Mouse (Mus musculus): Measurements from ENCODE around the gene Rnase4.
A peak's percentile ranks its signal among the peaks of the same experiment; 100 is the strongest.

The Rnase4 gene

DNA sequence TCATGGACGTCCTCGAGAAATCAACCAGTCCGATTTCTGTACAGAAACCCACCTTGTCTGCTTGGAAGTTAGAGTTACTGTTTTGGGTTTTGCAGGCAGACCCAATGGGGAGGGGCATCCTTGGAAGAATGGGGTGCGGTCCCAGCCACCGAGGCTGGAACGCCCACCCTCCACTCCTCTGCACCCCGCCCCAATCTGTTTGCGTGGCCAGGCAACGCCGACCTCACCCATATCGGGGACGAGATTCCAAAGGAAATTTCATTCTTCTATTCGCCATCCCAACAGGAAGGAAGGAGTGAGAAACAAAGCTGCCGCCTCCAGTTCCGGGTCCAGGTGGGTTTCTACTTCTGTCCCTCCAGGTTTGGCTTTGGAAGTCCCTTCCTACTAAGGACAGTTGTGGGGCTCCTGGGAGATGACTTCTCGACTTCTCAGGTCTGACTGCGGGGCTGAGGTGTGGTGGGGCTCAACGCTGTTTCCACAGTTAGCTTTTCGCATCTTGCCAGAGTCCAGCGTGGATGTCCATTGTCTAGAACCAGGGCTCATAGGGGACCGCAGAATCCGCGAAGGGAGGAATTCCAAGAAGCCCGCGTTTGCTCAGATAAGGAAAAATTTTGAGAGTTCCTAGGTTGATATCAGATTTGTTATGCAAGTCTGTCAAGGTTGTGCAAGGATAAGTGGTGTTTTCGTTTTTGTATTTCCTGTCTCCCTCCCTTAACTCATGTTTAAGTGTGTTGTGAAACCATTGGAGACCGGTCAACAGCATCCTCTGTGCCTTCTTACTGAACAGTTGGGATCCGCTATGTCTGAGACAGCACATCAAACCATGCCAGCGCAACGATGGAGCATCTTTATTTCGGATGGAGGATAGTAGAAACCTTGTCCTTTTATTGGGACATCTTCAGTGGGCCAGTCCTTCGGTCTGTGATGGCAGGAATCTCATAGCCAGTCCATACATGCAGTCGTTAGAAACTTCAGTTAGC lies at the start of gene Rnase4, which contains the start of gene Ang:
Rnase4 (plus strand) TSS at position 157 of the 980 bp plus-strand sequence.
Ang (plus strand) TSS at position 230 of the 980 bp plus-strand sequence.
- peak; percentile 67 to 76 for DNase-seq

DNA sequence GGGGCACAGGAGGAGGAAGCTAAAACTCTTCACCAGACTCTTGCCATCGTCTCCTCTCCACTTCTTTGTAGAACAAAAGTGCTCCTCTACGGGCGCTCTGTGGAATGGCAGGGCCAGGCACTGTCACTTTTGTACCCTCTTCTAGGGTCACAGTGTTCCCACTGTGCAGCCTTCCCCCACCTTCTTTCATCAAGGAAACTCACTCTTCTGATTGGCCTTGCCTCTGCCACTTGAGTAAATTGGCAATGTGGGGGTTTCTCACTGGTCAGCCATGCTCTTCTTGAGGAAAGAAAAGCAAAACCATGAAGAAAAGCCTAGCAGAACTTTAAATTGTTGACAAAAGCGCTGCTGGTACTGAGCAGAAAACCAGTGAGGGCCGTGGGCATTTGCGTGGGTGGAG lies 49.1 kb upstream of the Rnase4 start, which contains the start of gene Rnase9:
Rnase9 (minus strand) TSS at position 101 of the 400 bp plus-strand sequence.
- DNase-seq = no peak

DNA sequence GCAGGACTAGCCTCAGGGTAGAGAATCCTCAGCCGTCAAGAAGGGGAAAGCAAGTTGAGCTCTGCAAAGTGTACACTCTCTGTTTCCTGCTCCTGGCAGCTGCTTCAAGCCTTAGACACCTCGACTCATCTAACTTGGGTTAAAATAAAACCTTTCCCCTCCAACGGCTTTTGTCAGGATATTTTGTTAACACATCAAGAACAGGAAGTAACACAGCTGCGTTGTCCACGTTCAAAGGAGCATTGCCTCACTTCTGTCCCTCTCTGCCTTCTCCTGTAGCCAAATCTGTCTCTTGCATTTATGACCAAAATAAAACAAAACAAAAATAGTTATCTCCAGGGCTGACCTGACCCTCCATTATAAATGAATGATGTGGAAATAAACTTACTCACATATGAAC lies 43.0 kb upstream of the Rnase4 start:
- no peak for DNase-seq

DNA sequence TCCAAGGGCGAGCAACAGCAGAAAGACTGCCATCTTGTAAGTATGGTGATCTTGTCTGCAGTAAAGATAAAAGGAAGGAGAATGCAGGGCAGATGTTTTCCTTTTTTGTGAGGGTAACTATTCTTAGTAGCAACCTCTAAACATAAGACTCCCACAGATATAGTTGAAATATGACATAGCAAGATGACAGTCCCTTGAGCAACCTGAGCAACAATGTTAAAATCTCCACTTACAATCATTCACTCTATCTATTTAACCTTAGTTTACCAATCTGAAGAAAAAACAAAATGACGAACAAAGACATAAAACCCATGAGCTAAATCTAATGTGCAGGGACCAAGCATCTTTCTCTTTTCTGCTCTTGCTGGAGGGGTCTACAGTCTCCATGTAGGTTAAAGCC lies 40.8 kb upstream of the Rnase4 start, which contains the start of gene Rnase11:
Rnase11 (minus strand) TSS at position 101 of the 400 bp plus-strand sequence.
- no peak for DNase-seq

DNA sequence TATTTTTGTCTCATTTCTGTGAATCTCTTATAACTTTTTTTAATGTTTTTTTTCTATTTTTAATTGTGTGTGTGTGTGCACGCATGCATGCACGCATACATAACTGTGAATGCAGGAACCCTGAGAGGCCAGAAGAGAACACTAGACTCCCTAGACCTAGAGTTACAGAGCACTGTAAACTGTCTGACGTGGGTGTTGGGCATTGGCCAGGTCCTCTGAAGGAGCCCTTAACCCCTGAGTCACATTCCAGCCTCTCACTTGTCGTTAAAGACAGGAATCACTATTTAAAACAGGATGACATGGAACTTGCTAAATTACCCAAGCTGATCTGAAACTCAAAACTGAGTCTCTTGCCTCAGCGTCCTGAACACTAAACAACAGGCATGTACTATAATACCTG lies 38.9 kb upstream of the Rnase4 start:
- no peak for DNase-seq

DNA sequence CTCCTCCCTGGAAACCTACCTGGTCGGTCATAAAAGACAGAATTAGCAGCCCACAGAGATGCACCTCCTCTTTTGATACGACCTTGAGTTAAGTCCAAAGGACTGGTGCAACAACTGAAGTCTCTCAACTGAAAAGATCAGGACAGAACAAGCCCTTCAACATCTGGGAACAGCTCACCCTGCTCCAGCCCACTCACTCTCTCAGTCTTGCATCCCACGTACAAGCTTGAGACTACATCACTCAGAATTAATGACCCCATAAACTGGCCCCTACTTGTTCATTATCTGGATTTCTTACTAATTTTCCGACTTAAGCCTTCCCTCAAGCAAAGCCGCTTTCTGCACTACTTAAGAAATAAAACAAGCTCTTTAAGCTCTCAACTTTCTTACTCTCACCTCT lies 37.7 kb upstream of the Rnase4 start:
- no peak for DNase-seq

DNA sequence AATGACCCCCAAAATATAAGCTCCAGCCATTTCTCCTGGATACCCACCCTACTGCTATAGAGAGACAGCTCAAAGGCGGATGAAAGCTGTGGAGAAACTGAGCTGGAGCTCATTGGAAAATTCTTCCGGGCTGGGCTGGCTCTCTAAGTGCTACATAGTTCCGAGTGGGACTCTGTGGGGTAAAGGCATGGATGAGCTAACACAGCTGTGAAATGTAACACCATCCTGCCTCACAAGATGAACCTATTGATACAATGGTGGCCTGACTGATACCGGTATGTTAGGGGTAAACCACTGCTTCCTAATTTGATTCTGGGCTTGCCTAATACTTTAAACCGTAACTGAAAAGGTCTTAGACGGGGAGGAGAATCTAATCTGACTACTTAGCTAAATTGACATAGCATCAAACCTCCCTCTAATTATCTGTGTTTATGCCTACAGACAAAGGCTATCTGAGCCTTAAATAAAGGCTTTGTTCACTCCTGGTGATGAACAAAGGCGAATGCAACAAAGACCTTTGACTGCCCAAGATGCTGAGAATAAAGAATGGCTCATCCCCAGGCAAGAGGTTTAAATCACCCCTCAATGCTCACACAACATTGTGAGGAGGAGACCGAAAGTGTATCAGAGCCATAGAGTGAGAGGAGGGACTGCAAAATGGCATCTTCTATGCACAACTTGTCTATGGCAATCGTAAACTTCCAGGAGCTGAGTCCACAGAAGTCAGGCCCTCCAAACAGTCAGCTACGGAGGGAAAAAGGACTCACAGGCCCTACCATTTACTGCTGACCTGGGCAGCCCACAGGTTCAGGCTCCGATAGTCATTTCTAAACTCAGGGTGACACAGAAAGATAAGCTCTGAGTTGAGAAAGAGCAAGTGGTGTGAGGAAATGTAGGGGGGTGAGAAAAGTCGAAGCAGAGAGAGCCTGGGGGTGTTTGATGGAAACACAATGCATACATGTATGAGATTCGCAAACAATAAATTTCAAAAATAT lies 36.3 kb upstream of the Rnase4 start:
- DNase-seq = no peak

DNA sequence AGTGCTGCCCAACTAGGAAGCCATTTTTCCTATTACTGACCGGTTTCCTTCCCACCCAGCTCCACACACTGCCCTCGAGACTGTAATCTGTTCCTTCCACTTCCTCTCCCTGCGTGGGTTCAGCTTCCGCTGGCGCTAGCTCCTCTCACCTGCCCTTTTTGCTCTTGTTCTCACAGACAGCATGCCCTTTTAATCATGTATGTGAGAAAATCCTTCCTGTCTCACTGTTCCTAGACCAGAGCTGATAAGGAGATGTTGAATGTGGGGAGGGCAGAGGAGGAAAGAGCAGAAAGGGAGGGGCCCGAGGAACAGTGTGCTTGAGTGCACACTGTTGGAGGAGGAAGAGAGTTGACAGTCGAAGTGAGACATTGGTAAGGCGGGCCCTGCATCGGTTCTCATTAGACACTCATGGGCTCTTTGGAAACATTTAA lies 33.5 kb upstream of the Rnase4 start, which contains the start of gene Rnase12:
Rnase12 (minus strand) TSS at position 261 of the 431 bp plus-strand sequence.
- DNase-seq = peak in 1 of 2 experiments; percentile 10

DNA sequence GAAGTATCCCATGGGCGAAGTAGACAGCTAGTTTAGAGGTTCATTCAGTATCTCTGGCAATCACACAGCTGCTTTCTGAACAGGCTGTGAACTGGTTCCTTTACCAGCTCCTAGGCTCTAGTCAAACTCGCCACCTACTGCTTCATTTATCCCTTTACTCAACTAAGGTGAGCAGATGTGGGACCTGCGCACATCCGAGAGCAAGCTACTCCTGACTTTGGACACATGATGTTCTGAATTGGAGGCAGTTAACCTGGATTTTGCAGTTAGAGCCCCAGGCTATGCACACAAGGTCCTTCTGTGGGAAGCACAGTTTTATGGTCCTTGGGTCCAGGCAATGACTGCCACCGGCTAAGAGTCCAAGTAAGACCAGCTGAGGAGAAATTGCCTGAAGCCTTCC lies 30.1 kb upstream of the Rnase4 start:
- no peak for DNase-seq

DNA sequence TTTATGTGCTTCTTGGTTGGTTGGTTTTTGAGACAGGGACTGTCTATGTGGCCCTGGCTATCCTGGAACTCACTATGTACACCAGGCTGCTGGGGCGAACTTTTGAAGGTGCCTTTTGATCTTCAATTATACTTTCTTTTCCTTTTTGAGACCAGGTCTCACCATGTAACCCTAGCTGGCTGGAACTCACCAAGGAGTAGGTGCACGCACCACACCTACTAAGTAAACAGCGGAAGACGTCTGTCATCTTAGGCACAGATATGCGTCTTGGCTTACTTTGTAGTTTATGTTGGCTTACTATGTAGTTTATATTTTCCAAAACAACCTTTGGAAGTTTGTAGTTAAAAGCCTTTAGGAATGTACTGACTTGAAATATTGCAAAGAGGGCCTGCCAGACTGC lies 21.9 kb upstream of the Rnase4 start:
- DNase-seq = no peak

DNA sequence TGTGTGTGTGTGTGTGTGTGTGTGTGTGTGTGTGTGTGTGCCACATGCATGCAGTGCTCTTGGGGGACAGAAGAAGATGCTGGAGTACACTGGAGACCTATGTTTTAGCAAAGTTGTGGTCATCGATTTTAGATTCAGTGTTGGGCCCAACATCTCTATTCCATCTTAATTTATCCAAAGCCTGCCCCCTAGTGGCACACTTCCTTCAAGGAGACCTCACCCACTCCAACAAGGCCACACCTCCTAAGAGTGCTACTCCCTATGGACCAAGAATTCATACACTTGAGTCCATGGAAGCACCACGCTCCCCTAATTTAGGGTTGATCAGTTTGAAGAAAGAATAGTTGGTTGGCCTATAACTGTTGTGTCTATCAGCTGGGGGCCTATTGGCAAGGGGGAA lies 21.3 kb upstream of the Rnase4 start:
- DNase-seq = peak; percentile 62 to 72

DNA sequence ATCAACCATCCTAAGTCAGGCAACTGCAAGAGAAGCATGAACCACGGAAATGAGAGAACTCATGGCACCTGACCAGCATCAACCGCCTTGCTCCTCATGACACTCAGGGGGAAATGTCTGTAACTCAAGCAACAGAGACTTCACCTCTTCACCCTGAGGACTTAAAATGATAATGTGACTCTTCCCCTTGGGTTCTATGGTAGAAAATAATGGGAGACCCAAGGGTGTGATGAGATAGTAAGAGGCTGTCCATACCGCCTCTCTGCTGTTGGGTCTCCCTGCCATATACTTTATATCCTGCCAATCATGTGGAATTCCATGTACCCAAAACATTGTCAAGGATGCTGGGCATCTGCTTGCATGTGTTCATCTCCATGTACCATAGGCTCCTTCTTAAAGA lies 16.5 kb upstream of the Rnase4 start, which contains the start of gene Olfr750:
Olfr750 (minus strand) TSS at position 101 of the 400 bp plus-strand sequence.
- no peak for DNase-seq

DNA sequence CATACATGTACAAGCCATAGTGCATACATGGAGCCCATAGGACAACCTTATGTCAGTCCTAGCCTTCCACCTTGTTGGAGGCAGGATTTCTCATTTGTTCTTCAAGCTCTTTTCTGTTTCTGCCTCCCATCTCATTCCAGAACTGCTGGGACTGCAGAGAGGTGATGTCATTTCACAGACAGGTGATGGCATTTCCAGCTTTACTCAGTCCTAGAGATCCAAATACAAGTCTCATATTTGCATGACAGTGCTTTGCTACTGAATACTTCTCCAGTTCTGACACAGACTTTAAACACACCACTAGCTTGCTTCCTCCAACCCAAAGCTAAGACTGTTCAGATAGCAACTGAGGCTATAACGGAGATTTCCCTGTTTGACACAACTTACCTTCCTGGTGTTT lies 11.7 kb upstream of the Rnase4 start:
- no peak for DNase-seq

DNA sequence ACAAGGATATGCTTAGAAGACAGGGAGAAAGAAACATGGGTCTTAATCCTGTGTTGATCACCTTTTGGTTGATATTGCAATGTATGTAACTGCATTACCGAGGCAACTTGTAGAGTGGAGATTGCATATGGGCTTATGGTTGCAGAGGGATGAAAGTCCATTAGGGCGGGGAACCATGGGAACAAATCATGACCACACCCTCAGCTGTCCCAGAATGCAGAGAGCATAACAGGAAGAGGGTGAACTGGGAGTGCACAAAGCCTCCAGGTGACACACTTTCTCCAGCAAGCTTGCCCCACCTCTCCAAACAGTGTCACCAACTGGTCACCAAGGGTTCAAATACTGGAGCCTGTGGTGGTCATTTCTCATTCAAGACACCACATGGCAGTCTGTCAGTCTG lies 9.8 kb upstream of the Rnase4 start:
- no peak for DNase-seq

DNA sequence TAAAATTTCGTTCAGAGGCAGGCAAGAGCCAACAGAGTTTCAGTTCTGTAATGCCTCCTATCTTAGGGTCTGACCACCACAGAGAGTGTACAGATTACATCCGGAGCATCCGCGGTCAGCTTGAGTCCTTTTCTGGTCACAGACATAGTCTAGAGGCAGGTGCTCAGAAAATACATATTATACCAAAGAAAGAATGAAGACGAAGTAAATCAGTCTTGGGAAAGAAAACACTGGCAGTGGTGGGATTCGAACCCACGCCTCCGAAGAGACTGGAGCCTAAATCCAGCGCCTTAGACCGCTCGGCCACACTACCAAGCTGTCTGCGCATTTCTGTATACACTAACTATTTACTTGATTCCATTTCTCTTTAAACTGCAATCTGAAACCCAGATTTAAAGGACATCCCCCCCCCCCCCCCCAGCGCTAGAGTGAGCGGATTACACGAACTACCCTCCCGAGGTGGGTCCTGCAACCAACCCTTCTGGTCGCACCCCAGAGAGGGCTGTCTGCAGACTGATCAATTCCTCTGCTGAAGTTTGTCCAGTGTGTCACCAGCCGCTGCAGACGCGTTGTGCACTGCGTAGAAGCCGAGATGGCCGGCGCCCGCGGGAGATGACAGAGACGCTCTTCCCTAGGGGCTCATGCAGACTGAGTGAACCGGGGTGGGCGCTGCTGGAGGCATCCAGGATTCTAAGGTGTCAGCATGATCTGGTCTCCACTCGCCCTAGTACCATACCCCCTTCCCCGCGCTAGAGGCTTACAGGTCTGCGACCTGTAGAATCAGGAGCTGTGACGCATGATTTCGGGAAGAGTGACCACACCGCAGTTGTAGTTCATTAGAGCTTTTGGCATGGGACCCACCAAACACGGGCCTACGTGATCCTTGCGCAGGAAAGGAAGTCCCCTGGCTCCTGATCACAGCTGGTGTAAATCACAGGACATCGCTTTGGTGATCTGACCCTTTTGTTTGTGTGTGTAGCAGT lies 8.0 kb upstream of the Rnase4 start:
- peak; percentile 70 to 74 for DNase-seq

DNA sequence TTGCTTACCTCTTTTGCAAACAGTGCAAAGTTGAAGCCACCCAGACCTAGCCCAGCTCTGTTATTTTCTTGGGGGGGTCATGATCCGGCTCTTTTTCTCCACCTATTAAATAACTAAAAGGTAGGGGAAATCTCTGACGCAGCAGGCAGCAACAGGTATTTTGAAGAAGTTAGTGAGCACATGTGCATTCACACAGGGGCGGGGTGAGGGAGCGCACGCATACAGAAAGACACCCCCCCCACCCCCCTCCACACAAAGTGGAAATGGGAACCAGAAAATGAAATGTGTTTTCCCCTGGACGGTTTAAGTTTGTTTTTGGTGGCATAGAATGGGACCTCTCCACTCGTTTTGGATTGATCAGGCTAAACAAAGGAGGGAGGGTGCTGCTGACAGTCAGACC lies 7.1 kb upstream of the Rnase4 start:
- no peak for DNase-seq

DNA sequence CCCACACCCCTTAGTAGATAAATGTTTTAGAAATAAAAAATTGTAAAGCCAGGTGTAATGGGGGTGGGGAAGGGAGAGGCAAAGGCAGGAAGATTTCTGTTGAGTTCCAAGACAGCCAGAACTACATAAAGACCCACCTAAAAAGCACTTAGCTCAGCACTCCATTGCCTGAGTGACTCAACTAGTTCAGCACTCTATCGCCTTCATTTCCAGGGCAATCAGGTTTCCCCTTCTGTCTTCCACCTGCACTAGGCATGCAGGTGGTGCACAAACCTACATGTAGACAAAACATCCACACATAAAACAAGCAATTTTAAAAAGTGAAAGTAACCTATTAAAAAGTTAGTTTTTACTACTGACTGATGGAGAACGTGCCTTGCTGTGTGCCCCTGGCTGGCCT lies 5.8 kb upstream of the Rnase4 start:
- DNase-seq = no peak

DNA sequence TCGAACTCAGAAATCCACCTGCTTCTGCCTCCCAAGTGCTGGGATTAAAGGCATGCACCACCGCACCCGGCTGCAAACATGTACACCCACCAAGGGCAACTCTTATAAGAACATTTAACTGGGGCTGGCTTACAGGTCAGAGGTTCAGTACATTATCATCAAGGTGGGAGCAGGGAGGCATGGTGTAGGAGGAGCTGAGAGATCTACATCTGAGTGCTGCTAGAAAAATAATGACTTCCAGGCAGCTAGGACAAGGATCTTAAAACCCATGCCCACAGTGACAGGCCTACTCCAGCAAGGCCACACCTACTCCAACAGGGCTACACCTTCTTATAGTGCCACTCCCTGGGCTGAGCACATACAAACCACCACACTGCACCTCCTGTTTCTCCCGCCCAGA lies 5.0 kb upstream of the Rnase4 start:
- DNase-seq = no peak

DNA sequence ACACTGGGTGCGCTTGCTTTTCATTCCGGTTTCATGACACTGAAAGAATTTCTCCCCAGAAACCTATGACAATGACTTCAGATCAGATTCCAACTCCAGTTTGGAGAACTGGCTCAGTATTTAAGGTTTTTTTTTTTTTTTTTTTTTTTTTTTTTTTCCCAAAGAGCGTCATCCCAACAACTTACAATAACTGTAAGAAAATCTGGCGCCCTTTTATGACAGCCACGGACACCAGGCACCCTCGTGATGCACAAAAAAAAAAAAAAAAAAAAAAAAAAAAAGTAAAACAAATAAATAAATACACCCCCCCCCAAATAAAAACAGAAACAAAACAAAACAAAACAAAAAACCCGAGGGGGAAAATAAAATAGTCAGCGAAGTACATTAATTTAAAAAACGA lies 3.1 kb upstream of the Rnase4 start:
- DNase-seq = no peak

DNA sequence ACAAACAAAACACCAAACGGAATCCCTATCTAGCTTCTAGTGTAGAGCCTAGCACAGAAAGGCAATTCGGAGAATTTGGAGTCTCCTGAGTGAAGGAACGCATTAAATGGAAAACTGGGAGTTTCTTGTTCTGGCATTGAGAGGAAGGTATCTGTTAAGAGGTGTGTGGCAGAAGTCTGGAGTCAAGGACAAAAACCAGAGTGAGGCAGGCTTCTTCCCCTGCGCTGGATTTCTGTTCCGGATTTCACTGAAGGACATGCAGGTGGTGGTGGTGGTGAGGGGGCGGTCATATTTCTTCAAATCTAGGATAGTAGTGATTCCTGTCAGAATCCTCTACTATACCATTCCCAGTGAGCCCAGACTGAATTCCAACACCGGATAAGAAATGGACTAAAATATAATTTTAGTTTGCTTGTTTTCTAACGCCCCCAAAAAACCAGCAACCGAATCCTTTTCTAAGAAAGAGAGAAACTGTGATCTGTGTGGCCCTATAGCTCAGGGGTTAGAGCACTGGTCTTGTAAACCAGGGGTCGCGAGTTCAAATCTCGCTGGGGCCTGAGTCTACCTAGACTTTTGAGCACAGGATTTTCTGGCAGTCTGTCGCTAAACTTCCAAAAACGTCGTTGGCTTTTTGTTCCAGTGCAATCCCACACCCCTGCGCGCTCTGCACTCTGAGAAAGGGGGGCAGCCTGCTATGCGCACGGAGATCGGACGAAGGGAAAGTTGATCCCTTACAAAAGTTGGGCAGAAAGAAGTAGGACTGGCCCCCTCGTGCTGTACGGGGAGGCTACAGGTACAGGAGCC lies 2.5 kb upstream of the Rnase4 start:
- peak; percentile 86 to 92 for DNase-seq

All from kidney, postnatal 4 days (tissue).